Mouse (Mus musculus) bone marrow macrophage, adult 2 months (primary cell): ENCODE measurements around the gene Mta3.

Source experiments
- CTCF ChIP-seq: IDR thresholded peaks from 2 replicates; pipeline ENCODE4 v1.5.1; 2012; ENCODE audit warnings: low read depth, mild to moderate bottlenecking, low read length, moderate library complexity
- POLR2A ChIP-seq: IDR thresholded peaks from 2 replicates; pipeline ENCODE4 v1.6.1; 2012; ENCODE audit warnings: mild to moderate bottlenecking, low read depth, low read length, borderline replicate concordance

DNA sequence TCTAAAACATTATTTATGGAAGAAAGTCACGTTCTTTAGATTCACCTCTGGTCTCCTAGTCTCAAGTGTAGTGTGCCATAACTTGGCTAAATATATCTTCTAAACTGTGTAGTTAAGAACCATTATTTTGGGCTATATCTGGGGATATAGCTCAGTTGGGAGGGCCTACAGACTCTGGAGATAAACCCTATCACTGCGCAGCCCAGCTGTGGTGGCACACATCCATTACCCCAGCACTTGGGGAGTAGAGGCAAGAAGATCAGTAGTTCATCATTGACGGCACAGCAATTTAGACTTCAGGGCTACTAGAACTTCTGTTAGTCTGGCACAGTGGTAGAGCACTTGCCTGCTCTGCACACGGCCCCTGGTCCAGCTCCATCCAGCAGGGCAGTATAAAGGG lies 107.1 kb downstream of the Mta3 start:
- no peak for TF ChIP-seq CTCF
- no peak for TF ChIP-seq POLR2A
